Mouse (Mus musculus): ENCODE data around the gene Rgma.

DNA sequence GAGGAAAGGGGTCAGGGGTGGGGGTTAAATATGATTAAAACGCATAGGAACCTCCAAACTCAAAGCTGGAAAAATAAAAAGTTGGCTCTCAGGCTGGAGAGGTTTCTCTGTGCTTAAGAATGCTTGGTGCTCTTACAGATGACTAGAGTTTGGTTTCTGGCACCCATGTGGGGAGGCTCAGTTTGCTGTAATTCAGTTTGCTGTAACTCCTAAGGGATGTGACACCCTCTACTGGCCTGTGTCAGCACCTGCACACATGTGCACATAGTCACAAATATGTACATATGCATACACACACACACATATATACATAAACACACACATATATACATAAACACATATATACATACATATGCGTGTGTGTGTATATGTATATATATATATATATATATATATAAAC is 13.6 kb downstream of the Rgma start:
- TF ChIP-seq CTCF (IDR thresholded peaks at IDR 0.05) (peak; percentile 41), EP300 (IDR thresholded peaks at IDR 0.05) (no peak)
